Mouse (Mus musculus) embryonic facial prominence, embryonic 10.5 days (tissue): ENCODE measurements around the gene Bhlhb9. TPM values are rescaled to one million over a fixed set of nuclear protein-coding genes. Genes with fewer than 3 reads are reported as not detected.
A peak's percentile ranks its signal among the peaks of the same experiment; 100 is the strongest.
"Not testable (repeated sequence)": the region's sequence is repeated elsewhere in the genome, so short reads cannot be mapped to it uniquely, and the experiment has no call there.

Experiments
- DNase-seq: peaks from one replicate; pipeline ENCODE4 v3.0.0-alpha.2; 2017; ENCODE audit warnings: low spot score
- H3K27ac ChIP-seq: fragments of 300-500 bp; sonication (generic); replicated peaks from 2 replicates; pipeline ENCODE4 v1.5.1; 2016; ENCODE audit warnings: mild to moderate bottlenecking
- H3K27me3 ChIP-seq: fragments of 300-500 bp; sonication (generic); replicated peaks from 2 replicates; pipeline ENCODE4 v1.6.1; 2016; ENCODE audit warnings: low read depth, mild to moderate bottlenecking; ENCODE audit not compliant: poor library complexity, severe bottlenecking
- H3K36me3 ChIP-seq: fragments of 300-500 bp; sonication (generic); replicated peaks from 2 replicates; pipeline ENCODE4 v1.6.1; 2016; ENCODE audit warnings: mild to moderate bottlenecking, moderate library complexity
- H3K4me1 ChIP-seq: fragments of 300-500 bp; sonication (generic); 2 replicates; pipeline ENCODE4 v1.6.1; 2016
- H3K4me3 ChIP-seq: fragments of 300-500 bp; sonication (generic); 2 replicates; pipeline ENCODE4 v1.5.1; 2016; ENCODE audit warnings: mild to moderate bottlenecking, moderate library complexity
- H3K9me3 ChIP-seq: fragments of 300-500 bp; sonication (generic); 2 replicates; pipeline ENCODE4 v1.6.1; 2016; ENCODE audit warnings: mild to moderate bottlenecking
- WGBS: fragments of 180-500 bp; shearing (Covaris S2); methylation state at CpG from one replicate; pipeline ENCODE4 v1.1.7; 2016; 5-methylcytosine and 5-hydroxymethylcytosine counted together
- polyA plus RNA-seq: library from polyadenylated mRNA; unstranded; fragments of >200 nt; fragmentation: Nextera tagmentation; extraction: Ambion mirVana; gene quantifications from 2 replicates; pipeline ENCODE4 v1.2.1, GENCODE M21; 2016

Bhlhb9 gene
- 49.2 and 52.8 TPM in 2 replicates for polyA plus RNA-seq

DNA sequence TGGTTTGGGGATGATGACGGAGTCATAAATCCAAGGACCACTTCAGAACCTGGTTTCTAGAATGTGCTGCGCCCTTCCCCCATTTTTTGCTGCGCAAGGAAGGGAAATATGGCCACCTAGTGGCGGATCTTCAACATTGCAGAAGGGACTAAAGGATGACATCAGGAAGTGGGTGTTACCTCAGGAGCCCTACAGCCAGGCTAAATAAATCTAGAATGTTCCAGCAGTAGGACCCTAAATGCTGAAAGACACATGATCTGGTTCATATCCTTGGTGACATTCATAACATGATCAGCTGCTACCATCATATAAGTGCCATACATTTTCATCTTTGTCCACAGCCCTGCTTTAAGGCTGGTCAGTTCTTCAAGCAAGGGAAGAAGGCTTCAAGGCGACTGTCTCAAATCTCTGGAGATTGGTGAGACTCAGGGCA is at the start of gene Bhlhb9:
Gene Bhlhb9, plus strand, starts transcription at position 383 of the 433 bp plus-strand sequence.
- H3K4me1 ChIP-seq, H3K27me3 ChIP-seq, H3K9me3 ChIP-seq: not testable (repeated sequence)
- WGBS: 26% methylated on average over 5 of the region's 5 CpGs
- H3K4me3 ChIP-seq: peak within 1 kb of the TSS; percentile 69
- peak within 1 kb of the TSS; percentile 82 for H3K27ac ChIP-seq
- peak; percentile 29 for DNase-seq
- peaks cover 35% of the 10 kb centered on the region for H3K36me3 ChIP-seq

DNA sequence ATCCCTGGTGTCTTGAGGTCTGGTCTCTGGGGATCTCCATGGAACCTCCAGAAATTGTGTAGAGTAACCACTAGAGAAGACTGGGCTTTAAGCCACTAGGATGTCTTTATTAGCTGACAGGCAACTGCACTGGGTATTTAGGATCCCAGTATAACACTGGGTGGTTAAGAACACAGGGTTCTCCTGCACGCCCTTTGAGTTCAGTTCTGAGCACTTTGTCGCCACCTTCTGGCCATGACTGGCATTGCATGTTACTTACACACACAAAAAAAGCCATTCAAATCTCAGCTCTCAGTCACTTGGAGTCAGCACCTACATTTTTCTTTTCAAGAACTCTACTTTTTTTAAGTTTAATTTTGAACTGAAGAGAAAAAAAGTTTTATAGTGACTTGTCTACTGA is 44.6 kb upstream of the Bhlhb9 start:
- Histone ChIP-seq H3K27ac (no peak overlapping the region), H3K27me3 (no peaks in the 10 kb centered on the region), H3K4me3 (no peak overlapping the region), H3K9me3 (no peaks in the 10 kb centered on the region), H3K36me3 (peaks cover 15% of the 10 kb centered on the region), H3K4me1 (no peaks in the 10 kb centered on the region)
- DNase-seq: peak; percentile 68
- WGBS: 5% methylated on average over 2 of the region's 2 CpGs

DNA sequence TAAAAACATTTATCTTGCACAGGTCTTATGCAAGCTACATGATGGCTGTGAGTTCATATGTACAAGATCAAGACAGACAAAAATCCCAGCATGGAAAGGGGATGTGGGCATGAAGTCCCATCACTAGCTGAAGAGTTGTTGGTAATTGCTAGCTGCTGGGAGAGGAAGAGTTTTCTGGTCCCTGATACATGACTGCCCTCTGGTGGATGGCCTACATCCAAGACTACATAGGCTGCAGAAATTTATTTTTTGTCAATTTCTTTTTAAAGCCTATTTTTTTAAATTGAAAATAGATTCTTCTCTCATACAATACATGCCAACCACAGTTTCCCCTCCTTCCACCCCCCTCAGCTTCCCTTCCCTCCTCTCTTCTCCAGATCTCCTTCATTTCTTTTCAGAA is 35.7 kb upstream of the Bhlhb9 start:
- no peak for DNase-seq
- Histone ChIP-seq H3K27ac (no peak overlapping the region), H3K4me3 (no peak overlapping the region), H3K9me3 (no peaks in the 10 kb centered on the region), H3K27me3 (peaks cover 15% of the 10 kb centered on the region; the same call in 1 of the 2 replicates), H3K36me3 (peaks cover 26% of the 10 kb centered on the region), H3K4me1 (no peaks in the 10 kb centered on the region)

DNA sequence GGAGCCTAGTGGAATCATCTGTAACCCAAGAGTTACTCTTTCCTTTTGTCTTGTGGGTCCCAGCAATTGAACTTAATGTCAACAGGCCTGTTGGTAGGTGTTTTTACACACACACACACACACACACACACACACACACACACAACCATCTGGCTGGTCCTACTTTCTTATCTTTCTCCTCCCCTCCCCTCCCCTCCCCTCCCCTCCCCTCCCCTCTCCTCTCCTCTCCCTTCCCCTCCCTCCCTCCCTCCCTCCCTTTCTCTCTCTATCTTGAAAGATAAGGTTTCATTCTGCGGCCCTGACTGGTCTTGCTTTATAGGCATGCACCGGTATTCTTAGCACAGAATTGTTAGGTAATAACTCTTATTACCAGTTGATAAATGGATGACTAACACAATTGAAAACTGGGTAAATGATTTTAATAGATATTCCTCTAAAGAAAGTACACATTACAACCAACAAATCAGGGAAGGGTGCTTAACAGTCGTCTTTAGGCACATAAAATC is 29.3 kb upstream of the Bhlhb9 start:
- H3K27me3 ChIP-seq: peaks cover 7% of the 10 kb centered on the region; the same call in 1 of the 2 replicates
- DNase-seq: no peak
- 74% methylated on average over 3 of the region's 3 CpGs for WGBS
- no peak overlapping the region for H3K4me3 ChIP-seq
- no peak overlapping the region for H3K27ac ChIP-seq
- H3K36me3 ChIP-seq: peaks cover 9% of the 10 kb centered on the region; the same call in 1 of the 2 replicates
- no peaks in the 10 kb centered on the region for H3K4me1 ChIP-seq
- no peaks in the 10 kb centered on the region for H3K9me3 ChIP-seq

DNA sequence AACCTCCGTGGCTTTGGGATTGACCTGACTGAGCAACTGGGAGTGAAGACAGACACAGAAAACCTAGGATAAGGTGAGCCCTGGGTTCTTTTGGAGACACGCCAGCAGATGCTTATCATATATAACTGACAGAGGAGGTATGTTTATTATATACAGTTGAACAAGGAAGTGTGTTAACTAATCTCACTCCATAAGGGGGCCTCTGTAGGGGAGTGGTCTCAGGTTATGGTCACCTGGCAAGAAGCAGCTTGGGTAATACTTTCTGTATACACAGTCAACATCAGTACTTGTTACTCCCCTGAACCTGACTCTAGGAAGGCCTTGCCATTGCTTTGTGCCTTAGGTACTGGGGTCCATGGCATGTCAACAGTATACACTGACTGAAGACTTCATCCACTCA is 28.8 kb upstream of the Bhlhb9 start:
- Histone ChIP-seq H3K4me1 (no peaks in the 10 kb centered on the region), H3K9me3 (no peaks in the 10 kb centered on the region), H3K27ac (no peak overlapping the region), H3K36me3 (peaks cover 4% of the 10 kb centered on the region; the same call in 1 of the 2 replicates), H3K4me3 (no peak overlapping the region), H3K27me3 (peaks cover 7% of the 10 kb centered on the region; the same call in 1 of the 2 replicates)
- DNase-seq: no peak
- WGBS: 84% methylated on average over 2 of the region's 2 CpGs

DNA sequence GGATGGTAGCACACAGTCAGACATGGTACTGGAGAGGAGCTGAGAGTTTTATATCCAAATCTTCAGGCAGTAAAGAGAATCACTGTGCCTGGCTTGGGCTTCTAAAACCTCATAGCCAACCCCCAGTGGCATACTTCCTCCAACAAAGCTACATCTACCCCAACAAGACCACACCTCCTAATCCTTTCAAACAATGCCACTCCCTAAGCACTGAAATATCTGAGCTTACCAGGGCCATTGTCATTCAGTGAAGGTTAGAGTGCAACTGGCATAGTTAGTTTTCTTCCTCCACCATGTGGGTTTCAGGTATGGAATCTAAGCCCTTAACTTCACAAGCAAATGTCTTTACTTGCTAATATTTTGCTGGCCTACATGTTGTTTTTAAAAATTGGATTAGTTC is 5.9 kb upstream of the Bhlhb9 start:
- Histone ChIP-seq H3K9me3 (no peaks in the 10 kb centered on the region), H3K4me3 (no peak overlapping the region), H3K27me3 (peaks cover 5% of the 10 kb centered on the region; the same call in 1 of the 2 replicates), H3K27ac (no peak overlapping the region), H3K4me1 (no peaks in the 10 kb centered on the region), H3K36me3 (no peaks in the 10 kb centered on the region)
- DNase-seq: no peak

DNA sequence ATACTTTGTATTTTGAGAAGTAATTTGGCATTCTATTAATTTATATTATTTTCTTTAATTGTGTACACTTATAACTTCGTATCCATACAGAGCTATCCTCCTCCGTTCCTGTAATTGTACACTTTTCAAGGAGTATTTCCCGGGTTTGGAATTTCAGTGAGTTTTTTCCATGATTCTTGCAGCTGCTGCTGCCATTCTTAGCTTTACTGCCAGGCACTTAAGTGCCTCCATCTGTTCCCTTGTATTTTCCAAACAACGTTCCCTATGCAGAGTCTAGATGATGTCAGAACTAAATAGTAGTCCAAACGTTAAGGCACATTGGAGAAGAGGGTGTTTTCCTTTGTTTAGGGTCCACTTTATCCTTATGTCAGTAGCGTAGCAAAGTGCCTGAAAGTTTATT is 5.1 kb upstream of the Bhlhb9 start:
- H3K4me1 ChIP-seq: no peaks in the 10 kb centered on the region
- no peaks in the 10 kb centered on the region for H3K36me3 ChIP-seq
- H3K27ac ChIP-seq: no peak overlapping the region
- DNase-seq: no peak
- peaks cover 5% of the 10 kb centered on the region; the same call in 1 of the 2 replicates for H3K27me3 ChIP-seq
- no peaks in the 10 kb centered on the region for H3K9me3 ChIP-seq
- H3K4me3 ChIP-seq: no peak overlapping the region
- 81% methylated on average over 6 of the region's 6 CpGs for WGBS

DNA sequence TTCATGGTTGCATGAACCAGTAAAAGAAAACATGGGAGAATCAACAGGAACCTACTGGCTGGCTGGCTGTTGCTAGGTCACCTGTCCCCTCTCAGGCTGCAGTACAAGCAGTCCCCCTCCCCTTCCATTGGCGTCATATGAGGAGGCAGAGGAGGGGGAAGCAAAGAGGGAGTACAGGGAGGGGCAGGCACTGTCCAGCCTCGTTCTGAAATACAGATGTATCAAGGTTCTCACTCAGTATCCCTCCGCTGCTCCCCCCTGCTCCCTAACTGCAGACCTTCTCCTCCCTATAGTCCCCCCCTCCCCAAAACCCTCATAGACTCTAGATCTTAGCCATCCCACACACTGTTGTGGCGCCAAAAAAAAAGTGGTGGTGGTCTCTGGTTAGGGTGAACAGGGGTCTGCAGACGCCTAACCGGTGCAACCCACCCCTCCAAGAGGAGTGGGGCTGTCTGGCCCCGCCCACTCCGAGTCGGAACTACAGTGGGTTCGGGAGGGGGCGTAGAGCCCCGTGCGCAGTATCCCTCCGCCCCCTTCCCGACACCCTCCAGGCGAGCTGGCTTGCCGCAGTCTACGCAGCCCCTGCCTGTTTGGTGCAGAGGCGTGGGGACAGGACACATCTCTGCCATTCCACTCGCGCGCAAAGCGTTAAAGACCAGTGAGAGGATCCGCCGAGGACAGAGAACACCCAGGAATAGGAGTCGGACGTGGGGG is 1.6 kb upstream of the Bhlhb9 start:
- 19% methylated on average over 27 of the region's 27 CpGs for WGBS
- DNase-seq: peak; percentile 78
- H3K4me1 ChIP-seq, H3K9me3 ChIP-seq, H3K27me3 ChIP-seq: not testable (repeated sequence)
- Histone ChIP-seq H3K27ac (peak overlapping the region; percentile 82), H3K36me3 (peaks cover 21% of the 10 kb centered on the region), H3K4me3 (peak overlapping the region; percentile 69)

DNA sequence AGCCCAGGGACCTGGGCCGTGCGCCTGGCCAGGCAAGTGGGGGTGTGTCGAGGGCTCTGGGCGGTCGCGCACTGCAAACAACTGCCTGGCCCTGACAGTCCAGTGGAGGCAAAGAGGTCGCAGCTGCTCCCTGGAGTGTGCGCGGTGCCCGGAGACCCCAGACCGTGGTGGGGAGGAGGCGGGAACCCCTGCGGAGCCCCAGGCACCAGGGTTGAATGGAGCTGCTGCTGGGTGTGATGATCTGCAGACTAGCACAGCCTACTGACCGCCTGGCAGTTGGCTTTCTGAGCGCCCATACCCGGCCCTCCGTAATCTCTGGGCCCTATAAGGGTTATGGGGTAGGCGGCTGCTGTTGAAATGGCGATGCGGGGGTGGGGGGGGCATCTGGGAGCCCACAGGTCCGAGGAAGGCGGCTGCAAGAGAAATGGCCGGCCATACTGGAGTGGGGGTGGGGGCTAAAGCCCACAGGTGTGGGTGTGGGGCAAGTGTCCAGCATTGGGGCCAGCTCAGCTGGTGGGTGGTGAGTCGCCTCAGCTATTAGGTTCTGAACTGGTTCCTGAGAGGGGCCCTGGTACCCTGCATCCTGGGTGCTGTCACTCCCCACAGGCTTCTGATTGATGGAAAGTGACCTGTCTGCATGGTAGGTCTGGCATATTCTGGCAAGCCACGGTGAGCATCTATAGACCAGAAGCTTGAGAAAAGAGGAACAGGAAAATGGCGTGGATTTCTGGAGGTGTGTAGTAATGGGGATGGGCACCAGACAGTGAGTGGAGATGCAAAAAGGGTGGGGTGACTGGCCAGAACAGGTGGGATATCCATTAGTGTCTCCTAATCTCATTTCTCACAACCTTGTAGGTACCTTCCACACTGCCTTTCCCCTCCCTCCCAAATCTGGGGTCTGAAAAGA is 836 bp upstream of the Bhlhb9 start:
- H3K9me3 ChIP-seq, H3K27me3 ChIP-seq, H3K4me1 ChIP-seq: not testable (repeated sequence)
- Histone ChIP-seq H3K4me3 (peak overlapping the region; percentile 69), H3K36me3 (peaks cover 29% of the 10 kb centered on the region), H3K27ac (peak overlapping the region; percentile 82)
- peak; percentile 29 for DNase-seq
- 17% methylated on average over 26 of the region's 26 CpGs for WGBS

DNA sequence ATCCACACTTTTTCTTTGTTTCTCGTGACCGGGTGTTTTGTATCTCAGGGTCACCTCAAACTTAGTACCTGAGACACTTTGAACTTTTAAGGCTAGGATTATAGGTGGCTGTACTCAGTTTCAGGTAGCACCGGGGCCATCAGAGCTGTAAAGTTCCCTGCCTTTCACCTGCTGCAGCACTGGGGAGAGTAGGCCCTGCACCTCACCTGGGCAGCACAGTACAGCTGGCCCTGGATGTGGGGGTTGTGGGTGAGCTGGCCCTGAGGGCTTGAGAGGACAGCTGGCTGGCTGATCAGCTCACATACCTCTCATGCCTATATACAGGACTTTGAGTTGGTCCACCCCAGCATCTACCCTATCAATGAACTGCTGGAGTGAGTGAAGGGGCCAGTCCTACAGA is 6.8 kb downstream of the Bhlhb9 start:
- 0 out of 2 replicates have a peak, but pooled peaks cover 10% of the 10 kb centered on the region for H3K27me3 ChIP-seq
- no peak overlapping the region for H3K4me3 ChIP-seq
- H3K9me3 ChIP-seq: no peaks in the 10 kb centered on the region
- H3K36me3 ChIP-seq: peaks cover 35% of the 10 kb centered on the region
- H3K27ac ChIP-seq: no peak overlapping the region
- DNase-seq: no peak
- H3K4me1 ChIP-seq: no peaks in the 10 kb centered on the region
- WGBS: 89% methylated on average over 3 of the region's 3 CpGs

DNA sequence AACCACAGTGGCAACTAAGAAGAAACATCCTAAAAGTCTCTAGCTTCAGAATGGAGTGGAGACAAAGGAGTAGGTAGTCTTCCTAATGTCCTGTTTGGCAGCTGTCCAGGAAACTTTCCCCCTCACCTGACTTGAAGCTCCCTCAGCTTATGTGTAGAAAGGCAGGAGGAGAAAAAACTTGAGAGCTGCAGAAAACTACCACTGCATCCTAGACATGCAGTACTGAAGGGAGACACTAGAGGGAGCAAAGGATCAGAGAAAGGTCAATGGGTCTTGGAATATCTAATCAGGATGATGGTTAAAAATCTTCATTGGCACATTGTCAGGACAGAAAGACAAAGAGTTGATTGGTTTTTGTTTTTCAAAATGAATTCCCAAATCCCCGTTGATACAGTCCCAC is 8.4 kb downstream of the Bhlhb9 start:
- 13% methylated on average over 1 of the region's 1 CpGs for WGBS
- peak; percentile 11 for DNase-seq
- H3K27ac ChIP-seq: no peak overlapping the region

DNA sequence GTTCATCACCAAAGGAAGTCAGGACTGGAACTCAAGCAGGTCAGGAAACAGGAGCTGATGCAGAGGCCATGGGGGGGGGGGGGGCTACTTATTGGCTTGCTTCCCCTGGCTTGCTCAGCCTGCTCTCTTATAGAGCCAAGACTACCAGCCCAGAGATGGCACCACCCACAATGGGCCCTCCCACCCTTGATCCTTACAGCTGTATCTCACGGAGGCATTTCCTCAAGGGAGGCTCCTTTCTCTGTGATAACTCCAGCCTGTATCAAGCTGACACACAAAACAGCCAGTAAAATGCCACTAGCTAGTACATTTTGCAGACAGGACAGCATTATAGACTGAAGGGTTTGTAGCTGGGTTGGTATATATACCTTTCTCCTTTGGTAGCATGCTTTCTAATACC is 38.5 kb downstream of the Bhlhb9 start:
- not testable (repeated sequence) for H3K27ac ChIP-seq, H3K36me3 ChIP-seq, H3K4me1 ChIP-seq, H3K9me3 ChIP-seq, DNase-seq, H3K4me3 ChIP-seq
- WGBS: 36% methylated on average over 1 of the region's 1 CpGs
- H3K27me3 ChIP-seq: peaks cover 26% of the 10 kb centered on the region

More for the DNA sequence above, 8.4 kb downstream of the Bhlhb9 start:
- H3K4me1 ChIP-seq: no peaks in the 10 kb centered on the region
- H3K9me3 ChIP-seq: no peaks in the 10 kb centered on the region
- no peak overlapping the region for H3K4me3 ChIP-seq
- H3K36me3 ChIP-seq: peaks cover 19% of the 10 kb centered on the region
- 0 out of 2 replicates have a peak, but pooled peaks cover 14% of the 10 kb centered on the region for H3K27me3 ChIP-seq
